Mouse (Mus musculus) liver, embryonic 14.5 days (tissue): Measurements from ENCODE around the gene Gm11213.

Experiments
- CTCF ChIP-seq: IDR thresholded peaks from 2 replicates; pipeline ENCODE4 v1.5.1; 2016; ENCODE audit warnings: antibody characterized with exemption, low read depth, control low read depth
- EP300 ChIP-seq: IDR thresholded peaks from 2 replicates; pipeline ENCODE4 v1.6.1; 2016; ENCODE audit warnings: antibody characterized with exemption, low read depth

GRCm38 (mm10) chr4:63552865-63553264 is 52.2 kb downstream of the Gm11213 start:
- TF ChIP-seq CTCF (no peak), EP300 (no peak)
